Mouse (Mus musculus): ENCODE data around the gene Jhy. TPM values are rescaled to one million over a fixed set of nuclear protein-coding genes. Genes with fewer than 3 reads are reported as not detected.

The Jhy gene
- polyA plus RNA-seq, 1 experiment from 2014 or later: not detected

GRCm38 (mm10) chr9:40876693-40877092 is 87.2 kb downstream of the Jhy start:
- WGBS: 4% methylated on average over 5 of the region's 5 CpGs
- Histone ChIP-seq H3K4me1 (peaks cover 21% of the 10 kb centered on the region), H3K27me3 (replicated peaks) (peaks cover 100% of the 10 kb centered on the region), H3K9me3 (no peaks in the 10 kb centered on the region), H3K9ac (no peak overlapping the region), H3K4me2 (no peak overlapping the region), H3K36me3 (no peaks in the 10 kb centered on the region), H3K27ac (replicated peaks) (no peak overlapping the region), H3K4me3 (no peak overlapping the region)
- ATAC-seq (ENCODE audit: extremely low read depth, insufficient number of reproducible peaks, low FRiP score, low TSS enrichment): no peak

GRCm38 (mm10) chr9:40876164-40876563 is 87.8 kb downstream of the Jhy start:
- no peak overlapping the region for H3K4me3 ChIP-seq
- H3K36me3 ChIP-seq: no peaks in the 10 kb centered on the region
- H3K27me3 ChIP-seq (replicated peaks): peaks cover 100% of the 10 kb centered on the region
- H3K27ac ChIP-seq (replicated peaks): no peak overlapping the region
- no peak overlapping the region for H3K4me2 ChIP-seq
- peaks cover 26% of the 10 kb centered on the region for H3K4me1 ChIP-seq
- 1% methylated on average over 29 of the region's 29 CpGs for WGBS
- no peak overlapping the region for H3K9ac ChIP-seq
- H3K9me3 ChIP-seq: no peaks in the 10 kb centered on the region
- no peak for ATAC-seq (ENCODE audit: extremely low read depth, insufficient number of reproducible peaks, low FRiP score, low TSS enrichment)

- H3K4me3 ChIP-seq: no peak overlapping the region
- H3K9ac ChIP-seq: no peak overlapping the region
- H3K27me3 ChIP-seq (replicated peaks): peaks cover 99% of the 10 kb centered on the region
- no peak overlapping the region for H3K4me2 ChIP-seq
- 3% methylated on average over 17 of the region's 17 CpGs for WGBS
- no peak for ATAC-seq (ENCODE audit: extremely low read depth, insufficient number of reproducible peaks, low FRiP score, low TSS enrichment)
- peaks cover 26% of the 10 kb centered on the region for H3K4me1 ChIP-seq
- H3K27ac ChIP-seq (replicated peaks): no peak overlapping the region
- H3K36me3 ChIP-seq: no peaks in the 10 kb centered on the region
- H3K9me3 ChIP-seq: no peaks in the 10 kb centered on the region
Measured at GRCm38 (mm10) chr9:40875431-40875830, 88.5 kb downstream of the Jhy start.

- peaks cover 99% of the 10 kb centered on the region for H3K27me3 ChIP-seq (replicated peaks)
- H3K4me1 ChIP-seq: peaks cover 26% of the 10 kb centered on the region
- ATAC-seq (ENCODE audit: extremely low read depth, insufficient number of reproducible peaks, low FRiP score, low TSS enrichment): no peak
- H3K4me2 ChIP-seq: no peak overlapping the region
- no peaks in the 10 kb centered on the region for H3K9me3 ChIP-seq
- no peak overlapping the region for H3K9ac ChIP-seq
- no peaks in the 10 kb centered on the region for H3K36me3 ChIP-seq
- no peak overlapping the region for H3K4me3 ChIP-seq
- WGBS: 6% methylated on average over 4 of the region's 4 CpGs
- H3K27ac ChIP-seq (replicated peaks): no peak overlapping the region
Measured at GRCm38 (mm10) chr9:40874961-40875360, 89.0 kb downstream of the Jhy start.

- peaks cover 99% of the 10 kb centered on the region for H3K27me3 ChIP-seq (replicated peaks)
- peak within 1 kb of the TSS; percentile 63 for H3K4me2 ChIP-seq
- no peak within 1 kb of the TSS for H3K27ac ChIP-seq (replicated peaks)
- H3K36me3 ChIP-seq: no peaks in the 10 kb centered on the region
- no peaks in the 10 kb centered on the region for H3K9me3 ChIP-seq
- H3K4me1 ChIP-seq: peaks cover 26% of the 10 kb centered on the region
- peak within 1 kb of the TSS; percentile 36 for H3K4me3 ChIP-seq
- ATAC-seq (ENCODE audit: extremely low read depth, insufficient number of reproducible peaks, low FRiP score, low TSS enrichment): peak; percentile 46; the same call in 1 of the 2 replicates
- 4% methylated on average over 31 of the region's 32 CpGs for WGBS
- H3K9ac ChIP-seq: no peak within 1 kb of the TSS
Measured at GRCm38 (mm10) chr9:40873556-40874470, 90.1 kb downstream of the Jhy start, which contains the start of gene Bsx. TSS of gene Bsx (plus strand) at chr9:40874127.

- peak overlapping the region; percentile 7 for H3K4me3 ChIP-seq
- no peaks in the 10 kb centered on the region for H3K9me3 ChIP-seq
- H3K4me1 ChIP-seq: peaks cover 10% of the 10 kb centered on the region
- peaks cover 91% of the 10 kb centered on the region for H3K27me3 ChIP-seq (replicated peaks)
- H3K36me3 ChIP-seq: no peaks in the 10 kb centered on the region
- no peak for ATAC-seq (ENCODE audit: extremely low read depth, insufficient number of reproducible peaks, low FRiP score, low TSS enrichment)
- H3K4me2 ChIP-seq: peak overlapping the region; percentile 57
- no peak overlapping the region for H3K27ac ChIP-seq (replicated peaks)
- 8% methylated on average over 8 of the region's 8 CpGs for WGBS
- no peak overlapping the region for H3K9ac ChIP-seq
Measured at GRCm38 (mm10) chr9:40872156-40872478, 91.8 kb downstream of the Jhy start.

- Histone ChIP-seq H3K4me2 (peak overlapping the region; percentile 57), H3K4me1 (peaks cover 10% of the 10 kb centered on the region), H3K9me3 (no peaks in the 10 kb centered on the region), H3K4me3 (peak overlapping the region; percentile 7), H3K36me3 (no peaks in the 10 kb centered on the region), H3K9ac (no peak overlapping the region), H3K27me3 (replicated peaks) (peaks cover 86% of the 10 kb centered on the region), H3K27ac (replicated peaks) (no peak overlapping the region)
- no peak for ATAC-seq (ENCODE audit: extremely low read depth, insufficient number of reproducible peaks, low FRiP score, low TSS enrichment)
- WGBS: 1% methylated on average over 34 of the region's 34 CpGs
Measured at GRCm38 (mm10) chr9:40871369-40872155, 92.4 kb downstream of the Jhy start.

- Histone ChIP-seq H3K4me1 (peaks cover 10% of the 10 kb centered on the region), H3K36me3 (no peaks in the 10 kb centered on the region), H3K27me3 (replicated peaks) (peaks cover 74% of the 10 kb centered on the region), H3K4me3 (no peak overlapping the region), H3K9ac (no peak overlapping the region), H3K4me2 (no peak overlapping the region), H3K9me3 (no peaks in the 10 kb centered on the region), H3K27ac (replicated peaks) (no peak overlapping the region)
- 72% methylated on average over 5 of the region's 5 CpGs for WGBS
- no peak for ATAC-seq (ENCODE audit: extremely low read depth, insufficient number of reproducible peaks, low FRiP score, low TSS enrichment)
Measured at GRCm38 (mm10) chr9:40870331-40870730, 93.6 kb downstream of the Jhy start.

- H3K27ac ChIP-seq (replicated peaks): no peak overlapping the region
- H3K4me1 ChIP-seq: peaks cover 4% of the 10 kb centered on the region
- peaks cover 47% of the 10 kb centered on the region for H3K27me3 ChIP-seq (replicated peaks)
- H3K9ac ChIP-seq: no peak overlapping the region
- no peaks in the 10 kb centered on the region for H3K9me3 ChIP-seq
- H3K36me3 ChIP-seq: no peaks in the 10 kb centered on the region
- no peak for ATAC-seq (ENCODE audit: extremely low read depth, insufficient number of reproducible peaks, low FRiP score, low TSS enrichment)
- H3K4me3 ChIP-seq: peak overlapping the region; percentile 46
- 13% methylated on average over 9 of the region's 9 CpGs for WGBS
- peak overlapping the region; percentile 74 for H3K4me2 ChIP-seq
Measured at GRCm38 (mm10) chr9:40859196-40859595, 104.7 kb downstream of the Jhy start.

- 12% methylated on average over 21 of the region's 21 CpGs for WGBS
- no peaks in the 10 kb centered on the region for H3K36me3 ChIP-seq
- no peak for ATAC-seq (ENCODE audit: extremely low read depth, insufficient number of reproducible peaks, low FRiP score, low TSS enrichment)
- no peaks in the 10 kb centered on the region for H3K9me3 ChIP-seq
- peak overlapping the region; percentile 74 for H3K4me2 ChIP-seq
- H3K9ac ChIP-seq: peak overlapping the region; percentile 52; the same call in 1 of the 2 replicates
- peaks cover 52% of the 10 kb centered on the region for H3K27me3 ChIP-seq (replicated peaks)
- peaks cover 4% of the 10 kb centered on the region for H3K4me1 ChIP-seq
- peak overlapping the region; percentile 46 for H3K4me3 ChIP-seq
- H3K27ac ChIP-seq (replicated peaks): no peak overlapping the region
Measured at GRCm38 (mm10) chr9:40858461-40859160, 105.3 kb downstream of the Jhy start.

- H3K4me3 ChIP-seq: no peak overlapping the region
- H3K4me2 ChIP-seq: no peak overlapping the region
- H3K4me1 ChIP-seq: no peaks in the 10 kb centered on the region
- WGBS: 44% methylated on average over 2 of the region's 2 CpGs
- no peaks in the 10 kb centered on the region for H3K9me3 ChIP-seq
- no peak overlapping the region for H3K27ac ChIP-seq (replicated peaks)
- H3K9ac ChIP-seq: no peak overlapping the region
- H3K27me3 ChIP-seq (replicated peaks): peaks cover 29% of the 10 kb centered on the region
- no peak for ATAC-seq (ENCODE audit: extremely low read depth, insufficient number of reproducible peaks, low FRiP score, low TSS enrichment)
- H3K36me3 ChIP-seq: no peaks in the 10 kb centered on the region
Measured at GRCm38 (mm10) chr9:40851515-40851914, 112.4 kb downstream of the Jhy start.
